Mouse (Mus musculus) kidney, adult 2 months (tissue): ENCODE measurements around the gene Pop4.

ENCODE experiments used
- CTCF ChIP-seq: fragments of 200-500 bp; conservative IDR thresholded peaks from 2 replicates; pipeline ENCODE4 v1.5.1; 2011; ENCODE audit warnings: low read depth, mild to moderate bottlenecking, control low read depth, low read length, moderate library complexity, mixed read lengths; ENCODE audit not compliant: insufficient read depth, insufficient read length
- POLR2A ChIP-seq: fragments of 200-500 bp; IDR thresholded peaks from one replicate; pipeline ENCODE4 v1.6.1; 2011; ENCODE audit warnings: low read depth, low read length, control low read depth

DNA sequence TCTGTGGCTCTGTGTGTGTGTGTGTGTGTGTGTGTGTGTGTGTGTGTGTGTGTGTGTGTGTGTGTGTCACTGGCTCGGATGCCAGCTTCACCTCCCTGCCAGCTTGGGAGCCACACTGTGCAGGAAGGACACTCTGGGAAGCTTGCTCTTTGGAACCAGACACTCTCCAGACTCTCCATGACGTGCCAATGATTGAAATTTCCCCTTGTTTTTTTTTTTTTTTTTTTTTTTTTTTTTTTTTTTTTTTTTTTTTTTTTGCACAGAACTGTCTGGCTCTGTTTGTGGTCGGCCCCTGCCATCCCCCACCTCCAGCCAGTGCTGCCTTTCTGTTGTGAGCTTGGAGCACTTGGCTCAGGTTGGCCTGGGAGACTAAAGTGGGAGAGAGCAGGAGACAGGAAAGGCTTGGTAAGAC lies 58.6 kb downstream of the Pop4 start:
- TF ChIP-seq POLR2A (no peak), CTCF (no peak)
